Mouse (Mus musculus) bone marrow macrophage, adult 2 months (primary cell): Measurements from ENCODE around the gene Orm1. TPM values are rescaled to one million over a fixed set of nuclear protein-coding genes. Genes with fewer than 3 reads are reported as not detected.
"Not testable (repeated sequence)": the region's sequence is repeated elsewhere in the genome, so short reads cannot be mapped to it uniquely, and the experiment has no call there.

Experiments used
- H3K27ac ChIP-seq: 2 replicates; pipeline ENCODE4 v1.5.1; 2012; ENCODE audit warnings: low read depth, low read length; ENCODE audit not compliant: insufficient read depth
- H3K4me1 ChIP-seq: 2 replicates; pipeline ENCODE4 v1.6.1; 2012; ENCODE audit warnings: low read length; ENCODE audit not compliant: control insufficient read depth, insufficient read depth
- H3K4me3 ChIP-seq: 2 replicates; pipeline ENCODE4 v1.5.1; 2012; ENCODE audit warnings: mild to moderate bottlenecking, low read length, moderate library complexity; ENCODE audit not compliant: insufficient read depth
- CTCF ChIP-seq: IDR thresholded peaks from 2 replicates; pipeline ENCODE4 v1.5.1; 2012; ENCODE audit warnings: low read depth, mild to moderate bottlenecking, low read length, moderate library complexity
- POLR2A ChIP-seq: IDR thresholded peaks from 2 replicates; pipeline ENCODE4 v1.6.1; 2012; ENCODE audit warnings: mild to moderate bottlenecking, low read depth, low read length, borderline replicate concordance
- polyA plus RNA-seq: library from polyadenylated mRNA; stranded (reverse); fragments of >200 nt; gene quantifications from 2 replicates; pipeline ENCODE4 v1.2.4, GENCODE M21; 2012; ENCODE audit not compliant: missing spikeins, insufficient read depth, insufficient read length

Orm1 gene
- polyA plus RNA-seq, 1 experiment, result not detected

DNA sequence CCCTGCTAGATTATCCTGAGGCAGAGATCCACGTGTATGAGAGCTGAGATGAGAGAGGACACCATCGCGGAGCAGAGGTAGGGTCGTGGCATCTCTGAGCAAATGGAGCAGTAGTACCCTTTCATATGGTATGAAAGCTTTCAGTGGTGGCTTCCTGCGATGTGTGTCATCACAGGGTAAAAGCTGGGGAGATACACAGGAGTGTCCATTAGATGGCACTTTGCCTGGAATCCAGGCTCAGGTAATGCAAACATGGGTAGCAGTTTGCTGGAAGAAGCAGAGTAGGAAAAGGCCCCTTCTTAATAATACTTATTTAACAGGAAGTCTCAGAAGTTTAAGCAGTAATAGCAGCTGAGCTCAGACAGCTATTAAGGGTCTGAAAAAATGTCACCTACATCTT, 30.3 kb upstream of the Orm1 start:
- no peak overlapping the region for H3K4me3 ChIP-seq
- H3K27ac ChIP-seq, result no peak overlapping the region
- peaks cover 13% of the 10 kb centered on the region for H3K4me1 ChIP-seq
- TF ChIP-seq POLR2A (no peak), CTCF (no peak)

DNA sequence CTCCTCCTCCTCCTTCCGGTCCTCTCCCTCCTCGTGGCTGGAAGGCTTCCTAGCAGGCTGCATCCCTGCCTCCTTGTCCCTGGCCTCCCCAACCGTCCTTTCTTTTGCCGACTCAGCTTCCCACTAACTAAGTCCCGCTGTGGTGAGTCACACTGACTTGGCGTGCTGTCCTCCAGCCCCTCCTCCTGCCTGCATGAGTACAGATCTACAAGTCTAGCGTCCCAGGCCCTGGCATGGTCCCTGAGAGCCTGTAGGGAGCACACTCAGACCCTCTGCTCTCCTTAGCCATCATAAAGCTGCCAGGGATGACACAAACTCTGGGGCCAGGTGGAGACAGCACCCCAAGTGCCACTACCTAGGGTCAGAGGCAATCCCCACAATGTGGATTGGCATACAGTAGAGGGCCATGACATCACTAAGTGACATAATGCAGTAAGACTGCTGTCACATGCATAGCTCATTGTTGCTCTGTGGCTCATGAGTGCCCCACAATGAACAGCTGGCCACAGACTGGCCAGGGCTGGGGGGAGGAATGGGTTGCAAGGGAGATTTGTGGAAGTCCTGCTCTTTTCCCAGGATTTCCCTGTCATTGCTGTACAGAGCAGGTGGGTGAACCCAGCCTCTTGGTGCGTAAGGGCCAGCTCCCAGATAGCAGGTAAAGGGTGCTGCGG, 28.1 kb upstream of the Orm1 start:
- H3K4me1 ChIP-seq, result peaks cover 13% of the 10 kb centered on the region
- H3K27ac ChIP-seq, result no peak overlapping the region
- TF ChIP-seq POLR2A (no peak), CTCF (no peak)
- H3K4me3 ChIP-seq, result no peak overlapping the region

DNA sequence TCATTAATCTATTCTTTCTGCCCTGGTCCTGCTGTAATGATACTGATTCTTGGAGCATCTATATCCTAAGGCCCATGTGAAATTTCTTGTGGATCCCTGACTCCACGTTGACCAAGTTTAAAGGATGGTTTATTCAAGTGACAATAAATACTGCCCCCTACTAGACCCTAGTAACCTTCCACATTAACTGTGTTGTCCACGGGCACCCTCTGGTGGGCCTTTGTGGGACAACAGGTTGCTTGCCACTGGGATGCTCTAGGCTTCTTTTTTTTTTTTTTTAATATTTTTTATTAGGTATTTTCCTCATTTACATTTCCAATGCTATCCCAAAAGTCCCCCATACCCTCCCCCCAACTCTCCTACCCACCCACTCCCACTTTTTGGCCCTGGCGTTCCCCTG, 24.8 kb upstream of the Orm1 start:
- peaks cover 19% of the 10 kb centered on the region for H3K4me1 ChIP-seq
- 0 out of 2 replicates have a peak, but pooled peaks have one; percentile 14 for TF ChIP-seq CTCF
- H3K4me3 ChIP-seq, H3K27ac ChIP-seq: not testable (repeated sequence)

DNA sequence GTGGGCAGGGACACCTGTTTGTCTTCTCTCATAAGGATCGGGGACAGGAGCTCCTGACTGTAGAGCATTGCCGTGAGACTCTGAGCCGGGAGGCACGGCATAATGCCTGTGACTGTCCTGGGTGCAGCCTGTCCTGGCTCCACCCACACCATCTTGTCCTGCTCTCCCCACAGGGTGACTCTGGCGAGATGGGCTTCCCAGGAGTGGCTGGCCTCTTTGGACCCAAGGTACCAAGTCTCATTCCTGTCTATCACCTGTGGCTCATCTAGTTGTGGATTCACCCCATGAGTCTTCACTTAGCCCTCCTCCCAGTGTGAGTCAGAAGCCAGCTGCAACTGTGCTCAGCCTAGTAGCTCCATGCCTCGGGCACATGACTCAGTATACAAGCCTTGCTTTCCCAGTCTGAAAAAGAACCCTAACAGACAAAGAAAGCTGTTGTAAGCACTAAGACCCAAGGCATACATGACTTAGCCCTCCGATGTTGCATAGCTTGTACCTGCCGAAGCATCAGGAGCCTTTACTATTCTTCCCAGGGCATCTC, 21.0 kb upstream of the Orm1 start:
- no peak overlapping the region for H3K27ac ChIP-seq
- TF ChIP-seq CTCF (no peak), POLR2A (no peak)
- peaks cover 6% of the 10 kb centered on the region for H3K4me1 ChIP-seq
- no peak overlapping the region for H3K4me3 ChIP-seq

DNA sequence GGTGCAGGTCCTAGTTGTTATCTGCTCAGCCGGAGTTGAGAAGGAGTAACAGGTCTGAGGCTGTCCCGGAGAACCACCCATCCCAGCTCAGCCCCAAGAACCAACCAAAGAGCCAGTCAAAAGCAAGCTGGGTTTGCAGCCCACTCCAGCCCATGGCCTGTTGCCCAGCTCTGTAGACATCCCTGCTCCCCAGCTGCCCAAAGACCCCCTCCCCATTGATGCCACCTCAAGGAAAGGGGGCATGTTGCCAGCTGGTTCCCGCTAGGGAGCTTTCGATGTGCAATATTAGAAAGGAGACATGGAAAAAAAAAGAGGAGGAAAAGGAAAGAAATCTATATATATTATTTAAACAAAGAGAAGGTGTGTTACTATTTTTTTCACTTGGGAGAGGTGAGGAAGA, 11.0 kb upstream of the Orm1 start:
- Histone ChIP-seq H3K4me1 (no peaks in the 10 kb centered on the region), H3K4me3 (no peak overlapping the region), H3K27ac (no peak overlapping the region)
- no peak for TF ChIP-seq CTCF
- no peak for TF ChIP-seq POLR2A

DNA sequence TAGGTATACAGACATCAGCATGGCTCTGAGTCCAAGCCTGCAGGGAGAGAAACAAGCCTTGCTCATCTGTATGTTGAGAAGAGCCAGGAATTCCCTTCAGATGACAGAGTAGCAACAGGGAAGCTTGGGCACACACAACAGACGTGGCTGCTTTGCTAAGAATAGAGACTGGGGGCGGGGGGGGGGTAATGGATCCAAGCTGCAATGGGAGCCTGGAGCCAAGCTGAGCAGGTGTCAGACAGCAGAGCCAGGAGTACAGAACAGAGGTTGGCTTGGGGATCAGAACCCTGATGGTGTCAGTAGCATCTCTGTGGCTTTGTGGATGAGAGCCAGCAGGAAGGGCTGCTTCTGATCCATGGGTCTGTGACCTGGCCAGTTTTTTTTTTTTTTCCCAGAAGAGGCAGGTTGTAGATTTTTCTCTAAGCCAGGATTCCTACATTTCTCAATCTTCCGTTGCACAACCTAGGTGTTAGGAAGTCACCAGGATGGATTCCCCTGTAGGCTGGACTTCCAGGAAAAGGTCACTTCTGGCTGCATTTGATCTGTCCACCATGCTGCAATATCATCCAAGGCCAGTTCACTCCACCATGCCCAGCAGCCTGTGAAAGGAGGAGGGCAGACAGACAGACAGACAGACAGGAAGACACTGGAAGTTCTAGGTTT, 5.8 kb upstream of the Orm1 start:
- Histone ChIP-seq H3K4me1 (no peaks in the 10 kb centered on the region), H3K27ac (no peak overlapping the region), H3K4me3 (no peak overlapping the region)
- TF ChIP-seq POLR2A, result no peak
- no peak for TF ChIP-seq CTCF

DNA sequence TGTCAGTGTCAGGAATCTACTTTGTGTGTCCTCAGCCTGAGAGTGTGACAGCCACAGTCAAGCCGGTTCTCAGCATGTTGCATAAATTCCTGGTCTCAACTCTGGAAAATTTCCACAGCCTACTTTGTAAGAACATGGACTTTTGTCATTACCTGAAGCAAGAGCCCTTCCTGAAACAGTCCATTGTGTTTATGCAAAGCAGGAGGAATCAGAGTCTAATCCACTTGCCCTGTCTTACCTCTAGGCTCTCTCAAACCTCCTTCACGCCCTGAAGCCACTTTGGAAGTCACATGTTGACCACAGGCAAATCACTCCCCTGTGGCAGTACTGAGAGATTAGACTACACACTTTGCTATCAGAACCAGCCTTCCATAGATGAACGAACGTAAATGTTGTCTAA, 1.9 kb upstream of the Orm1 start:
- peaks cover 10% of the 10 kb centered on the region for H3K4me1 ChIP-seq
- H3K27ac ChIP-seq, result no peak overlapping the region
- no peak for TF ChIP-seq POLR2A
- no peak for TF ChIP-seq CTCF
- H3K4me3 ChIP-seq, result no peak overlapping the region

DNA sequence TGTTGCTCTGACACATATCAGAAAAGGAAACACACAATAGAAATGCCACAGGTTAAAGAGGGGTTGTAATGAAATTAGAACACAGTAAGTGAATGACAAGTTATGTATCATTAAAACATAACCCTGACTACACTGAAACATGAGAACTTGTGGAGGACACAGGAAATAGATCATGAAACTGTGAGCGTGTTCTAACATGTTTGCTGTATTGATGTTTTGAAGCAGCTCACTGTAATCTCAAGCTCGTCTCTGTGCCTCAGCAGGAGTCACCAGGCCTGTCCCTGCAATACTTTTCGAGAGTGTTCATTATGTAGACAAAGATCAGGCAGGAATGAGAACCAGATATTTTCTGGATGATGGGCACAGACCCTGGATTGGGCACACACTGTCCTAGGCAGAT, 752 bp upstream of the Orm1 start:
- no peak overlapping the region for H3K4me3 ChIP-seq
- TF ChIP-seq POLR2A (no peak), CTCF (no peak)
- no peak overlapping the region for H3K27ac ChIP-seq
- H3K4me1 ChIP-seq, result peaks cover 17% of the 10 kb centered on the region

DNA sequence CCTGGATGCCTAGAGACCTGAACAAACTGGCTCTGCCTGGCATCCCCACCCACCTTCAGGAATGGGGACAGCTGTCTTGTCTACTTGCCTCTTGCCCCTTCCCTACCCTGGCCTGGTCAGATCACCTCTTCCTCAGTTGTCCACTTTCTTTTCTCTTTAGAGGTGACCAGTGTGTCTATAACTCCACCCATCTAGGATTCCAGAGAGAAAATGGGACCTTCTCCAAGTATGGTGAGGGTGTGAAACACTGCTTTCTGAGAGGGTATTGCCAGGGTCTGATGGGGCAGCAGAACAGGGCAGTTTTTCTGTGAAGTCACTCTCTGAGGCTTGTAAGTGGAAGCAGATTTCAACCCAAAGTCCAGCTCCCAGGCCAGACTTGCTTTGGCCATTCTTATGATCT, 901 bp downstream of the Orm1 start:
- Histone ChIP-seq H3K27ac (no peak overlapping the region), H3K4me1 (peaks cover 20% of the 10 kb centered on the region), H3K4me3 (no peak overlapping the region)
- no peak for TF ChIP-seq POLR2A
- TF ChIP-seq CTCF, result no peak

DNA sequence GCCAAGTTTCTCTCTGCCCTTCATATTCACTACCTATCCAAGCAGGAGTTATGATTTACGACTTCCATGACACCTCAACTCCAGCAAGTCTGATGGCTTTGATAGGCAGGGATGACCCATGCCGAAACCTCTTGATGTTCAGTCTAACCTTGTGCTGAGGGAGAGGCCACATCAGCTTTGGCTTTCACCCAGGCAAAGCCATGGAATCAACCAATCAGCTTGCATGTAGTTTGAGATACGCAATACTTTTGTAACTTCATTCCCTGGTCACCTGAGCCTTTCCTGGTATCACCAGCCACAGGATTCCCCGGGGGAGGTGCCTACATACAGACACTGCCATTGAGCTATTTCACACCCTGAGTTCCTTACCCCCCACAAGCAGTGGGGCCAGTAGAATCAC, 2.3 kb downstream of the Orm1 start:
- Histone ChIP-seq H3K4me3 (no peak overlapping the region), H3K4me1 (peaks cover 20% of the 10 kb centered on the region), H3K27ac (no peak overlapping the region)
- TF ChIP-seq CTCF, result no peak
- TF ChIP-seq POLR2A, result no peak
